Mouse (Mus musculus) neural tube, embryonic 14.5 days (tissue): Measurements from ENCODE around the gene Nckap5. TPM values are rescaled to one million over a fixed set of nuclear protein-coding genes. Genes with fewer than 3 reads are reported as not detected.

Source experiments
- ATAC-seq: fragments of 200-750 bp; cut with Nextera tagmentation; 2 replicates; pipeline ENCODE4 v1.8.0; 2017; ENCODE audit warnings: low read depth, mild to moderate bottlenecking, moderate TSS enrichment, moderate library complexity
- H3K27ac ChIP-seq: fragments of 300-500 bp; sonication (generic); 2 replicates; pipeline ENCODE4 v1.5.1; 2014; ENCODE audit warnings: low read depth, mild to moderate bottlenecking, control low read depth, low read length, moderate library complexity, mixed read lengths
- H3K27me3 ChIP-seq: fragments of 300-500 bp; sonication (generic); 2 replicates; pipeline ENCODE4 v1.6.1; 2014; ENCODE audit warnings: low read length; ENCODE audit not compliant: control insufficient read depth, insufficient read depth
- H3K36me3 ChIP-seq: fragments of 300-500 bp; sonication (generic); 2 replicates; pipeline ENCODE4 v1.6.1; 2014; ENCODE audit warnings: low read length, mixed read lengths; ENCODE audit not compliant: control insufficient read depth, insufficient read depth
- H3K4me1 ChIP-seq: fragments of 300-500 bp; sonication (generic); 2 replicates; pipeline ENCODE4 v1.6.1; 2014; ENCODE audit warnings: low read length; ENCODE audit not compliant: control insufficient read depth, insufficient read depth
- H3K4me2 ChIP-seq: fragments of 300-500 bp; sonication (generic); 2 replicates; pipeline ENCODE4 v1.6.1; 2014; ENCODE audit warnings: mild to moderate bottlenecking, low read depth, low read length, control low read depth
- H3K4me3 ChIP-seq: fragments of 300-500 bp; sonication (generic); 2 replicates; pipeline ENCODE4 v1.5.1; 2014; ENCODE audit warnings: low read depth, low read length, control low read depth, mixed read lengths
- H3K9ac ChIP-seq: fragments of 300-500 bp; sonication (generic); replicated peaks from 2 replicates; pipeline ENCODE4 v1.6.1; 2014; ENCODE audit warnings: low read depth, mild to moderate bottlenecking, control low read depth, low read length, mixed read lengths
- H3K9me3 ChIP-seq: fragments of 300-500 bp; sonication (generic); 2 replicates; pipeline ENCODE4 v1.6.1; 2016; ENCODE audit warnings: low read length; ENCODE audit not compliant: control insufficient read depth
- WGBS: fragments of 180-500 bp; shearing (Covaris S2); extraction: QIAGEN DNeasy Blood & Tissue Kit; methylation state at CpG from one replicate; pipeline ENCODE4 v1.1.7; 2014; 5-methylcytosine and 5-hydroxymethylcytosine counted together
- polyA plus RNA-seq: library from polyadenylated mRNA; unstranded; fragments of >200 nt; fragmentation: Nextera tagmentation; extraction: Ambion mirVana; gene quantifications from 2 replicates; pipeline ENCODE4 v1.2.1, GENCODE M21; 2014

Gene Nckap5
- polyA plus RNA-seq, 1 experiment from 2014 or later: 19.0 TPM

DNA sequence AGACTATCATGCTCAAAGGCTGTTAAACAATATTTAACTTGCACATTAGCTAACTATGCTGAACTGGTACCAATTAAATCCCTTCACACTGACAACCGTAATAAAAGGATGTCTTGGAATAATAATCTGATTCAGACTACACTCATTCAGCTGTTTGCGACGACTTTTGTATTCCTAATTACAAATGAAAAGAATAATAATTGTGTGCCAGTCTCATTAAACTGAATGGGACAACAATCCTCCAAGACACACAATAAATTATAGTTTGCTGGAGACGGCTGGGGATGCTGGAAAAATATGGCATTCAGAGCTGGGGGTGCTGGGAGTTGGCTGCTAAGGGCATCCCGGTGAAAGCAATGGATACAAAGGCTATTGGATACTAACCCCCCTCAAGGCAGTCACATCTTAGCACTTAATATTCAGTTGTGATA, 818.9 kb downstream of the Nckap5 start:
- ATAC-seq: no peak
- no peak overlapping the region for H3K4me3 ChIP-seq
- H3K36me3 ChIP-seq: no peaks in the 10 kb centered on the region
- no peaks in the 10 kb centered on the region for H3K4me1 ChIP-seq
- no peaks in the 10 kb centered on the region for H3K9me3 ChIP-seq
- H3K9ac ChIP-seq: no peak overlapping the region
- no peak overlapping the region for H3K27ac ChIP-seq
- 35% methylated on average over 5 of the region's 5 CpGs for WGBS
- H3K27me3 ChIP-seq: no peaks in the 10 kb centered on the region
- H3K4me2 ChIP-seq: no peak overlapping the region

DNA sequence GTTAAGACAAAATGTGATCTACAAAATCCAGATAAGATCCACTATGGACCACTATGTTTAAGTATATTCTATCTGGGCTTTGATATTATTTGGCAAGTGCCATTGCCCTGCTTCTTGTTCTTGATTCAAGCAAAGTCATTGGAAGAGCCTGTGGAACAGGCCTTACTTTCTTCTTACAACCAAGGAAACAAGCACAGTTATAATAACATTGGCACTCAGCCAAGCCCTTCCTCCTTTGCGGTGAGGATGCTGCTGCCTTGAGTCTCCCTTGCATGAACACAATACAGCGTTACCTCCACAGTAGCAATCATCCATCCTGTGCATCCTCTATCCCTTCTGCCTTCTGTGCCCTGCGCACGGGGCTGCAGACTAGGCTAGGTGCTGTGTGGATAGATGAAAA, 823.0 kb downstream of the Nckap5 start:
- H3K9ac ChIP-seq: no peak overlapping the region
- WGBS: 70% methylated on average over 4 of the region's 4 CpGs
- H3K9me3 ChIP-seq: no peaks in the 10 kb centered on the region
- no peaks in the 10 kb centered on the region for H3K36me3 ChIP-seq
- H3K27ac ChIP-seq: no peak overlapping the region
- H3K4me2 ChIP-seq: no peak overlapping the region
- H3K4me1 ChIP-seq: no peaks in the 10 kb centered on the region
- ATAC-seq: no peak
- no peak overlapping the region for H3K4me3 ChIP-seq
- no peaks in the 10 kb centered on the region for H3K27me3 ChIP-seq

DNA sequence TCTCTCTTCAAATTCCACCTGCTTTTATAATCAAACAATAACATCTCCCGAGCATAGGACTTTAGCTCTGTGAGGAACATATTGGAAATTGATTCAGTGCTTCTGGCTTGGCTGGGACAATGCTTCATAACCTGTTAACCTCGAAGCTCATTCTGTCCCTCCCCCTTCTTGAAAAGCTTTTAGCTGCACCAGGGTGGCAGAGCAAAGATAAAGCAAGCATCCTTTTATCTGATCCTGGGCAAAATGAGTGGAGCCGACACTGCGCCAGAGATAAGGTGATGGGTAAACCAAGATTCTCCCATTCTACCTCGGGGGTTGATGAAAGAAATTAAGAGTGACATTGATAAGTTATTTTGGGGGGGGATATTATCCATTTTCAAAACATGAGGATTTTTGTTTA, 824.9 kb downstream of the Nckap5 start:
- H3K27ac ChIP-seq: no peak overlapping the region
- H3K4me1 ChIP-seq: no peaks in the 10 kb centered on the region
- H3K4me2 ChIP-seq: no peak overlapping the region
- WGBS: 80% methylated on average over 5 of the region's 5 CpGs
- no peak overlapping the region for H3K4me3 ChIP-seq
- H3K9ac ChIP-seq: no peak overlapping the region
- H3K36me3 ChIP-seq: no peaks in the 10 kb centered on the region
- H3K27me3 ChIP-seq: no peaks in the 10 kb centered on the region
- no peaks in the 10 kb centered on the region for H3K9me3 ChIP-seq
- no peak for ATAC-seq

- Histone ChIP-seq H3K9ac (no peak overlapping the region), H3K36me3 (no peaks in the 10 kb centered on the region), H3K4me3 (no peak overlapping the region), H3K4me1 (peaks cover 3% of the 10 kb centered on the region; the same call in 1 of the 2 replicates), H3K27ac (no peak overlapping the region), H3K9me3 (no peaks in the 10 kb centered on the region), H3K27me3 (no peaks in the 10 kb centered on the region), H3K4me2 (no peak overlapping the region)
- ATAC-seq: peak; percentile 38; the same call in 1 of the 2 replicates
- 27% methylated on average over 3 of the region's 3 CpGs for WGBS
Observed at GRCm38 (mm10) chr1:125996540-125996939, 834.1 kb downstream of the Nckap5 start.

GRCm38 (mm10) chr1:125987803-125988202, 842.8 kb downstream of the Nckap5 start:
- WGBS: 79% methylated on average over 3 of the region's 3 CpGs
- no peaks in the 10 kb centered on the region for H3K36me3 ChIP-seq
- H3K4me3 ChIP-seq: no peak overlapping the region
- ATAC-seq: no peak
- no peaks in the 10 kb centered on the region for H3K4me1 ChIP-seq
- H3K27ac ChIP-seq: no peak overlapping the region
- H3K9me3 ChIP-seq: no peaks in the 10 kb centered on the region
- H3K4me2 ChIP-seq: no peak overlapping the region
- H3K27me3 ChIP-seq: no peaks in the 10 kb centered on the region
- no peak overlapping the region for H3K9ac ChIP-seq

GRCm38 (mm10) chr1:125984570-125984969, 846.0 kb downstream of the Nckap5 start:
- no peaks in the 10 kb centered on the region for H3K4me1 ChIP-seq
- H3K9ac ChIP-seq: no peak overlapping the region
- no peak overlapping the region for H3K4me2 ChIP-seq
- 67% methylated on average over 2 of the region's 2 CpGs for WGBS
- H3K27ac ChIP-seq: no peak overlapping the region
- no peak for ATAC-seq
- H3K4me3 ChIP-seq: no peak overlapping the region
- H3K27me3 ChIP-seq: no peaks in the 10 kb centered on the region
- no peaks in the 10 kb centered on the region for H3K36me3 ChIP-seq
- H3K9me3 ChIP-seq: no peaks in the 10 kb centered on the region

- H3K9me3 ChIP-seq: no peaks in the 10 kb centered on the region
- H3K9ac ChIP-seq: no peak overlapping the region
- H3K27me3 ChIP-seq: no peaks in the 10 kb centered on the region
- H3K27ac ChIP-seq: no peak overlapping the region
- H3K36me3 ChIP-seq: no peaks in the 10 kb centered on the region
- no peak overlapping the region for H3K4me3 ChIP-seq
- no peak overlapping the region for H3K4me2 ChIP-seq
- no peaks in the 10 kb centered on the region for H3K4me1 ChIP-seq
- no peak for ATAC-seq
- WGBS: 78% methylated on average over 3 of the region's 3 CpGs
Observed at GRCm38 (mm10) chr1:125974649-125975048, 856.0 kb downstream of the Nckap5 start.

GRCm38 (mm10) chr1:125971933-125972332, 858.7 kb downstream of the Nckap5 start:
- Histone ChIP-seq H3K36me3 (no peaks in the 10 kb centered on the region), H3K9me3 (no peaks in the 10 kb centered on the region), H3K4me2 (no peak overlapping the region), H3K27me3 (no peaks in the 10 kb centered on the region), H3K27ac (no peak overlapping the region), H3K9ac (no peak overlapping the region), H3K4me3 (no peak overlapping the region), H3K4me1 (no peaks in the 10 kb centered on the region)
- ATAC-seq: no peak
- 26% methylated on average over 6 of the region's 6 CpGs for WGBS

DNA sequence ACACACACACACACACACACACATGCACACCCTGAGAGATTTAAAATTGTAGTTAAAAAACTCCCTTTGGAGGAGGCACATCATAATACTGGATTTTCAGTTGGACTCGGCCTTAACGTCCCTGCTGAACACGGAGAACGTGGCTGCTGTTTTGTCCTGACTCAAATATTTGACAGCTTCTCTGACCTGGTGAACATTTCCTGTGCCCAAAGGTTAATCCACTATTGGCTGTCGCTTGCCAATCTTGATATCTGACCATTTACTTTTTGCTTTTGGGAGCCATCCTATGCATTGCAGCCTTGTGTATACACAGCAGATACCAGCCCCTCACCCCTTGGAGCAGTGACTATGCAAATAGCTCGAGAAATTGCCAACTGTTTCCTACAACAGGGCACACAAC, 862.9 kb downstream of the Nckap5 start:
- Histone ChIP-seq H3K4me3 (no peak overlapping the region), H3K4me1 (no peaks in the 10 kb centered on the region), H3K9me3 (no peaks in the 10 kb centered on the region), H3K9ac (no peak overlapping the region), H3K27ac (no peak overlapping the region), H3K27me3 (no peaks in the 10 kb centered on the region), H3K36me3 (no peaks in the 10 kb centered on the region), H3K4me2 (no peak overlapping the region)
- ATAC-seq: no peak
- 90% methylated on average over 6 of the region's 6 CpGs for WGBS

DNA sequence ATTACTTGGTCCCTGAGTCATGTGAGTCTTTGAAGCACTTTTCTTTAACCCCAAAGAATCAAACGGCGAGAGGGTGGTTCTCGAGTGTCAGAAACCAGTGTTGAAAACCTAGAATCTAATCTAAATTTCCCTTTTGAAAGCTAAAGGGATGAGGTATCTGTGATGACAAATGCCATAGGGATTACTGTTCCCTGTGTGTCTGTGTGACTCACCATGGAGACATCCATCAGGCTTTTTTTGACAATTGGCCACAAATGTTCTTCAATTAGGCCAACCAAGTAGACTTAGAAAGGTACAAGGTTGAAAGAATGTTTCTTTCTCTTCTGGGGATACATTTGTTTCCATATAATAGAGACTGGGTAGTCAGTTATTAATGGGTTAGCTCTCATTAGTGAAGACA, 879.6 kb downstream of the Nckap5 start:
- H3K9me3 ChIP-seq: no peaks in the 10 kb centered on the region
- no peak overlapping the region for H3K9ac ChIP-seq
- no peak for ATAC-seq
- H3K27me3 ChIP-seq: no peaks in the 10 kb centered on the region
- WGBS: 97% methylated on average over 3 of the region's 3 CpGs
- no peaks in the 10 kb centered on the region for H3K36me3 ChIP-seq
- no peak overlapping the region for H3K27ac ChIP-seq
- H3K4me2 ChIP-seq: no peak overlapping the region
- H3K4me1 ChIP-seq: no peaks in the 10 kb centered on the region
- H3K4me3 ChIP-seq: no peak overlapping the region
